Mouse (Mus musculus): Measurements from ENCODE around the gene Wdr63. TPM values are rescaled to one million over a fixed set of nuclear protein-coding genes. Genes with fewer than 3 reads are reported as not detected.

Gene Wdr63
- polyA plus RNA-seq, 1 experiment = not detected

DNA sequence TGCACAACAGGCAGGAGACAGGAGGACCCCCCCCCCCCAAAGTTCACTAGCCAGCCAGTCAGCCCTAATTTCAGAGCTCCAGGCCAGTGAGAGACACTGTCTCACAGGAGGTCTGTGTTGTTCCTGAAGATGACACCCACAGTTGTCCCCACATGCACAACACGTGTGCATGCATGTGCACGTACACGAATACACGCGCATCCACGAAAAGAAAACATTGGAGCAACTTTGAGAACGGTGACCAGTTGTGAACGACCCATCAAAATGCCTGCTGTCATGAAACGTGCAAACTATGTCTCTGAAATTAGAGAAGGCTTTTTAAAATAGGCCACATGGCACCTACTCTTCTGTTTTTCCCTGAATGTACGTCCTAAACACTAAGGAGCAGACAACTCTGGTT is 43.4 kb upstream of the Wdr63 start:
- no peaks in the 10 kb centered on the region; the same call in 1 of the 2 replicates for H3K4me1 ChIP-seq (ENCODE audit: control insufficient read depth, insufficient read depth, low read length)
- 83% methylated on average over 10 of the region's 10 CpGs for WGBS
- TF ChIP-seq CTCF (IDR thresholded peaks at IDR 0.05; ENCODE audit: control insufficient read depth, insufficient read depth, low read length) (no peak), POLR2A (IDR thresholded peaks at IDR 0.05; ENCODE audit: borderline replicate concordance, control insufficient read depth, low read depth, low read length) (no peak)
- H3K4me3 ChIP-seq (replicated peaks; ENCODE audit: control insufficient read depth, low read depth, low read length) = no peak overlapping the region
- H3K27ac ChIP-seq (ENCODE audit: control insufficient read depth, insufficient read depth, low read depth, low read length, poor library complexity) = no peak overlapping the region

DNA sequence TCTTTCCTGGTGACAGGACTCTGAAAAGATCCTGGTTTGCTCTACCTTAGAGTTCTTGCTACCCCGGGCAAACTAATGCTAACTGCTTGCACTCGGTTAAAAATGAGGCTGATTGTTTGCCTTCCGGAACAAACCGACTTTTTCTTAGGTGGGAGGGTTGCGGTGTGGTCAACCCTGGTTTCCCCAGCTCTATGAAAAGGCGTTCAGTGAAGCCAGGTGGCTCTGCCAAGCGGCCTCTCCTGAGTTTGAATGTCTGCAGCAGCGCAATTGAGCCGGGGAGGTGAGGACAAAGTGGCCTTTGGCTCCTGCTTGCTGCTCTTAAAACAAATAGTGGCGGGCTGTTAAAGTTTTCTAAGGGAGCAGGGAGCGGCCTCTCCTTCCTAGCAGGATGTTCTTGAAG is 42.6 kb upstream of the Wdr63 start:
- H3K4me3 ChIP-seq (replicated peaks; ENCODE audit: control insufficient read depth, low read depth, low read length) = no peak overlapping the region
- peak overlapping the region; percentile 1 for H3K27ac ChIP-seq (ENCODE audit: control insufficient read depth, insufficient read depth, low read depth, low read length, poor library complexity)
- H3K4me1 ChIP-seq (ENCODE audit: control insufficient read depth, insufficient read depth, low read length) = no peaks in the 10 kb centered on the region; the same call in 1 of the 2 replicates
- TF ChIP-seq CTCF (IDR thresholded peaks at IDR 0.05; ENCODE audit: control insufficient read depth, insufficient read depth, low read length) = no peak
- WGBS = 5% methylated on average over 11 of the region's 11 CpGs

DNA sequence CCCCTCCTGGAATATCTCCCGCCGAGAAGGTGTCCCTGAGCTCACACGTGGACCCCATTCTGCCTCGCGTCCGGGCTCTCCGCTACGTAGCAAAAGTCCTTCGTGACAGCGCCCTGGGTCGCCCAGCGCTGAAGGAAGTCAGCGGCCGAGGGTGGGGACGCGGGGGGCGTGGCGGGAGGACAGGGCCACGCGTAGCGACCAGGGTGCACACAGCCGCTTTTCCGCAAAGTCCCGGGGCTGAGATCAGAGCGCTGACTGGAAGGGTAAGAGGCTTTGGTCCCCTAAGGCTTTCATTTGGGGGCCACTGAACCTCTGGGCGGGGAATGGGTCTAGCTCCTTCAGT is 42.1 kb upstream of the Wdr63 start:
- TF ChIP-seq POLR2A (IDR thresholded peaks at IDR 0.05; ENCODE audit: borderline replicate concordance, control insufficient read depth, low read depth, low read length) = no peak
- TF ChIP-seq CTCF (IDR thresholded peaks at IDR 0.05; ENCODE audit: control insufficient read depth, insufficient read depth, low read length) = no peak
- no peaks in the 10 kb centered on the region; the same call in 1 of the 2 replicates for H3K4me1 ChIP-seq (ENCODE audit: control insufficient read depth, insufficient read depth, low read length)
- peak overlapping the region; percentile 67 for H3K27ac ChIP-seq (ENCODE audit: control insufficient read depth, insufficient read depth, low read depth, low read length, poor library complexity)
- peak overlapping the region; percentile 61 for H3K4me3 ChIP-seq (replicated peaks; ENCODE audit: control insufficient read depth, low read depth, low read length)
- WGBS = under 1% methylated on average over 26 of the region's 26 CpGs

DNA sequence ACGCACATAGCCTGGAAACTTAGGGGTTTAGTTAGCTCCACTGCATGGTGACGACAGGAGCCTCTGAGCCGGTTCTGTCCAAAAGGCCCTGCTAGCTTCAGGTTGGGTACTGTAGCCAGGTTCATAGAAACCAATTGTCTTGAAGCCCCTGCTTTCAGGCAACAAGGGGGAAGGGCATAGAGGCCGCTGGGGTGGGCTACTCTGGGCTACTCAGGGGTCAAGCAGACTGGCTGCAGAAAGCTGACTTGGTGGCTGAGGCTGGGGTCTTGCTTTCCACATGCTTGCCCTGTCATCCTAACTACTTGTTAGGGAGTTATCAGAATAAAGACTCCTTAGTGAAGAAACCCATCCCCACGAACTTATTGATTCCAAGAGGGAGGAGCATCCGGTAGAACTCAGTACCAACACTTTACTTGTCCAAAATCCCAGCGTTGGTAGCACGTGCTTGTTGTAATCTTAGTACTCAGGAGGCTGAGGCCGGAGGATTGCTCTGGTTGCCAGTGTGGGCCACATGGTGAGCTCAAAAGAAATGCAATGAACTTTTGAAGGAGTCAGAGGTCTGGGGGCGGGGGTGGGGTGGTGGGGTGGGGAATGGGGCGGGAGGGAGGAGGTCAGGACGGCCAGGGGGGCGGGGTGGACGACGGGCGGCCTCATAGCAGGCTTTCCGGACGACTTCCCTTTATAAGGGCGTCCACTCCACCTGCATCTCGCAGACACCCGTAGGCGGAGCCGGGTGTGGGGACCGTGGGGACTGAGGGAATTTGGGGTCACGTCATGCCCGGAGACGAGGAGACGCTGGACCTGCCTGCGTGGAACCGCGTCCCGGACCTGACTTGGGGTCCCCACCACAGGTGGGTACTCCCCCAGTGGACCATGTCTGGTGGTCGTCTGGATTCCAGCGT is 41.5 kb upstream of the Wdr63 start, which contains the start of gene Mcoln2:
Mcoln2 (plus strand) TSS at position 678 of the 902 bp plus-strand sequence.
- H3K4me3 ChIP-seq (replicated peaks; ENCODE audit: control insufficient read depth, low read depth, low read length) = peak within 1 kb of the TSS; percentile 61
- TF ChIP-seq CTCF (IDR thresholded peaks at IDR 0.05; ENCODE audit: control insufficient read depth, insufficient read depth, low read length) (no peak), POLR2A (IDR thresholded peaks at IDR 0.05; ENCODE audit: borderline replicate concordance, control insufficient read depth, low read depth, low read length) (0 out of 2 replicates have a peak, but pooled peaks have one; percentile 33)
- H3K27ac ChIP-seq (ENCODE audit: control insufficient read depth, insufficient read depth, low read depth, low read length, poor library complexity) = peak within 1 kb of the TSS; percentile 67
- 11% methylated on average over 34 of the region's 34 CpGs for WGBS
- H3K4me1 ChIP-seq (ENCODE audit: control insufficient read depth, insufficient read depth, low read length) = no peaks in the 10 kb centered on the region; the same call in 1 of the 2 replicates

DNA sequence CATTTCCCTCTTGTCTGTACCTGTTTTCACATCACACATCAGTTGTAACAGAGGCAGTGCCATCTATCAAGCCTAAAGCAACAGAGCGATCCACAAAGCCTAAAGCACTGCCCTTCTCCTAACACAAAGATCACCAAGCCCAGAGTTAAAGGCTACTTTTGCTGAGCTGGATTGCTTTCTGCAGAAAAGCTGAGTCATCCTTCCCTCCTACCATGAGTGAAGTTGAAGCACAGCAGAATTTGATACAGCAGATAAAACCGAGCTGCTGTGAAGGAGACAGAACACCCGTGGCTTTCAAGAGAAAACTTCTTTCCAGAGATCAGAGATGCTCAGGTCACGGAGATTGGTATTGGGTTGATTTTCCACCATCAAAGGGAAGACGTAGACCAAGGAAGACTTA is 38.2 kb upstream of the Wdr63 start:
- 33% methylated on average over 5 of the region's 5 CpGs for WGBS

DNA sequence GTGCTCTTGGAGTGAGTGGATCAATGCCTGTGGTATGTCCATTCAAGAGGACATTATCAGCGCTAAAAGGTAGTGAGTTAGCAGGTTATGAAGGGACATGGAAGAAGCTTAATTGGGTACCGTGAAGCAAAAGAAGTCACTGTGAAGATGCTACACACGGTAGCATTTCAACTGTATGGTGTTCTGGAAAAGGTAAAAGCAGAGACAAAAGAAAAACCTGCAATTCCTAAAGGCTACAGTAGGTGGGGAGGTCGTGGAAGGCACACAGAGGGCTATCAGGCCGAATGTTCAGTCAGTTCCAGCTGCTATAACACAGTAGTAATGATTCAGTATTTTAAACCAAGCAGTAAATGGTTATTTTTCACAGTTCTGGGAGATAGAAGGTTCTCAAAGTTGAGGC is 37.6 kb upstream of the Wdr63 start:
- WGBS = 51% methylated on average over 5 of the region's 5 CpGs
- H3K4me1 ChIP-seq (ENCODE audit: control insufficient read depth, insufficient read depth, low read length) = no peaks in the 10 kb centered on the region; the same call in 1 of the 2 replicates
- TF ChIP-seq CTCF (IDR thresholded peaks at IDR 0.05; ENCODE audit: control insufficient read depth, insufficient read depth, low read length) (peak; percentile 22; the same call in 1 of the 2 replicates), POLR2A (IDR thresholded peaks at IDR 0.05; ENCODE audit: borderline replicate concordance, control insufficient read depth, low read depth, low read length) (no peak)

More for the DNA sequence above, 38.2 kb upstream of the Wdr63 start:
- Histone ChIP-seq H3K27ac (ENCODE audit: control insufficient read depth, insufficient read depth, low read depth, low read length, poor library complexity) (no peak overlapping the region), H3K4me3 (replicated peaks; ENCODE audit: control insufficient read depth, low read depth, low read length) (no peak overlapping the region), H3K4me1 (ENCODE audit: control insufficient read depth, insufficient read depth, low read length) (no peaks in the 10 kb centered on the region; the same call in 1 of the 2 replicates)
- TF ChIP-seq CTCF (IDR thresholded peaks at IDR 0.05; ENCODE audit: control insufficient read depth, insufficient read depth, low read length) = no peak
- no peak for TF ChIP-seq POLR2A (IDR thresholded peaks at IDR 0.05; ENCODE audit: borderline replicate concordance, control insufficient read depth, low read depth, low read length)

DNA sequence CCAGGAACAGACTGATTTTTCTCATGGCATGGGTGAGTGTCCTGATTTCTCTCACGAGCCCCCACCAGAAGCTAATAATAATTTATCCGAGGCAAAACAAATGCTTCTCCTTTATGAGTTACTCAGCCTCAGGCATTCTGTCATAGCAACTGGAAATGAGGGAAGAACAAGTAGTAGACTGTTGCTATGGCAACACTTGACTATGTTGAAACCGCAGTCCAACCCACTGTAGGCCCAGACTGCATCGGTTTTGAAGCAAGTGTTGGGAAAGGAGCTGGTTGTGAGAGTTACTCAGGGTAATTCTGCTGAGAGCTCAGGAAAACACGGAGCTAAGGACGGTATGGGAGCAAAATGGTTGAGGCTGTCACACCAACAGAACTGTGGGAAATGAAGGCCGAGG is 34.6 kb upstream of the Wdr63 start:
- 74% methylated on average over 7 of the region's 7 CpGs for WGBS
- no peak for TF ChIP-seq POLR2A (IDR thresholded peaks at IDR 0.05; ENCODE audit: borderline replicate concordance, control insufficient read depth, low read depth, low read length)
- TF ChIP-seq CTCF (IDR thresholded peaks at IDR 0.05; ENCODE audit: control insufficient read depth, insufficient read depth, low read length) = no peak
- no peaks in the 10 kb centered on the region; the same call in 1 of the 2 replicates for H3K4me1 ChIP-seq (ENCODE audit: control insufficient read depth, insufficient read depth, low read length)
- H3K27ac ChIP-seq (ENCODE audit: control insufficient read depth, insufficient read depth, low read depth, low read length, poor library complexity) = no peak overlapping the region
- no peak overlapping the region for H3K4me3 ChIP-seq (replicated peaks; ENCODE audit: control insufficient read depth, low read depth, low read length)

More for the DNA sequence above, 37.6 kb upstream of the Wdr63 start:
- H3K4me3 ChIP-seq (replicated peaks; ENCODE audit: control insufficient read depth, low read depth, low read length) = no peak overlapping the region
- H3K27ac ChIP-seq (ENCODE audit: control insufficient read depth, insufficient read depth, low read depth, low read length, poor library complexity) = no peak overlapping the region

DNA sequence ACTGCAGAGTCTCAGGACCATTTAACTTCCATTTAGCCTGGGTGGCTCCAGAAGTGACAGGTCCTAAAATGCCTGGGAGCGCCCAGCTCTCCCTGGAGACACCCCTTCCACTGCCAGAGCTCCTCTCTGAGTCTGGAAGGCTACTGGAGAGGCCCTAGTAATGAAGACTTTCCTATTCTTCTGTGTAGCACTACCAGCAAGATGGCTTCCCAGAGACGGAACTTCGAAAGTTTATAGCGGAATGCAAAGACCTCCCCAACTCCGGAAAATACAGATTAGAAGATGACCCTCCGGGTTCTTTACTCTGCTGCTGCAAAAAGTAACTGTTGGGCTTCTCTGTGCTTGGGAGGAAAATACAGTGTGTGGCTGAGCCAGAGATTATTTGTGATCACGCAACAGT is 32.3 kb upstream of the Wdr63 start:
- WGBS = 85% methylated on average over 7 of the region's 7 CpGs
- Histone ChIP-seq H3K27ac (ENCODE audit: control insufficient read depth, insufficient read depth, low read depth, low read length, poor library complexity) (no peak overlapping the region), H3K4me1 (ENCODE audit: control insufficient read depth, insufficient read depth, low read length) (no peaks in the 10 kb centered on the region), H3K4me3 (replicated peaks; ENCODE audit: control insufficient read depth, low read depth, low read length) (no peak overlapping the region)
- TF ChIP-seq POLR2A (IDR thresholded peaks at IDR 0.05; ENCODE audit: borderline replicate concordance, control insufficient read depth, low read depth, low read length) = no peak
- TF ChIP-seq CTCF (IDR thresholded peaks at IDR 0.05; ENCODE audit: control insufficient read depth, insufficient read depth, low read length) = no peak
